Mouse (Mus musculus): ENCODE results near the gene Nabp1. TPM values are rescaled to one million over a fixed set of nuclear protein-coding genes. Genes with fewer than 3 reads are reported as not detected.
A peak's percentile ranks its signal among the peaks of the same experiment; 100 is the strongest.

Nabp1 gene
- total RNA-seq, 2 experiments from 2014 or later = 18.1 to 26.7 TPM

DNA sequence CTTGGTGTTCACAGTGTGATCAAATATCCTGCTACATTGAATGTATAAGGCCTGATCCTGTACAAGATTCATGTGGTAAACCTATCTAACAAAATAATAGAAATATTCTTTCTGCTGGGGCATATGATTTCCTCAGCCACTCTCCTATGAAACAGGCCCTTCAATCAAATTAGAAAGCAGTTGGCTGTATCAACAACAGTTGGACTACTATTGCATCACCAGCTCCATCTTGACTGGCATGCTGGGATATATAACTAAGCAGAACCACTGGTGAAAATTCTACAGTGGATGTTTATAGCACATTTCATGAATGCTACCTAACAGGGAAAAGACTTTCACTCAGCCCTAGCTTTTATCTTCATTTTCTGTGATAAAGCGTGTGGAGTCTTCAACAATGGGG, 17.9 kb upstream of the Nabp1 start:
- ATAC-seq (replicated peaks; ENCODE audit: low FRiP score, poor library complexity, severe bottlenecking) = no peak

DNA sequence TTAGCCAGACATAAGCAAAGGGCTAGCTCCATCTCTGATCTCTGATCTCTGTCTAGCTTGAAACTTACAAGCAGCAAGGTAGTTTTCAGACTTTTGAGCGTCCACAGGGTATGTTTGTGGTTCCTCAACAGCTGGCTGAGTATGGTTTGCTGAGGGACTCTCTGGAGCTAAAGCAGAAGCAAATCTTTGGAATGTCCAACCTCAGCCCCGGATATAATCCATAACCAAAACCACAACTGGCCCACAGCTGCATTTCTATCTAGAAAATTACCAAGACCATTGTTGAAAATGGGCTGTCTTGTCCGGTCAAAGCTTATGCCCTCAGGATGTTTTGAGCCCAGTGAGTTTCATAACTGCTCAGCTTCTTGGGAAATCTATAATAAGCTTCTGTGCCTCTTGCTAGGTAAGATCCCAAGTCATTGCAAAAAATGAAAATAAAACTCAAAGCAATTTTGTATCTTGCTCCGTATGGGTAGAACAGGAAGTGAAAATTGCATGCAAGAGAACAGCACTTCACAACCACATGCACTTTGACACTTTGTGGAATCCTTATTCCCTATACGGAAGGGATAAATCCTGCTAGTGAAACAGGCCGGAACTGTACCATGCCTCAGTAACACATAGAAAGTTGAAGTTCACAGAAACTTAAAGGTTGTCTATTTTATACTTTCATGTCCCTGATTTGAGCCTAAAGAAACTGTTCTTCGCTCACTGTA, 15.5 kb upstream of the Nabp1 start:
- no peak for ATAC-seq (replicated peaks; ENCODE audit: low FRiP score, poor library complexity, severe bottlenecking)

DNA sequence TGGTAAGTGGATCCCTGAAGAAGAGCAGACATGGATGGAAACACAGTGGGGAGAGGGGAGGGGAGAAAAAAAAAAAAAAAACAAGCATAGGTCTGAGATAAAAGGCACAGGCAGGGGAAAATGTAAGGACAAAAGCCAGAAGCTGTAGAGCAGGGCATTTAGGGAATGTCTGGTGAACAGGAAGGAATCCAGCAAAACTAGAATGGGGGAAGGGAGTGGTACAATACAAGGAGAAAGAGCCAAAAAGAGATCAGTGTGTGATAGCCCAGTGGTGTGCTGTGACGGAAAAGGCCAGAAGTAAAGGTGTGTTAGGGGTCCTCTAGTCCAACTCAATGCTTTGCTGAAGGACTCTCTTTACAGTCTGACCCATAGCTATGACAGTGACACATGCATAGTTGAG, 8.1 kb upstream of the Nabp1 start:
- ATAC-seq (replicated peaks; ENCODE audit: low FRiP score, poor library complexity, severe bottlenecking) = no peak

DNA sequence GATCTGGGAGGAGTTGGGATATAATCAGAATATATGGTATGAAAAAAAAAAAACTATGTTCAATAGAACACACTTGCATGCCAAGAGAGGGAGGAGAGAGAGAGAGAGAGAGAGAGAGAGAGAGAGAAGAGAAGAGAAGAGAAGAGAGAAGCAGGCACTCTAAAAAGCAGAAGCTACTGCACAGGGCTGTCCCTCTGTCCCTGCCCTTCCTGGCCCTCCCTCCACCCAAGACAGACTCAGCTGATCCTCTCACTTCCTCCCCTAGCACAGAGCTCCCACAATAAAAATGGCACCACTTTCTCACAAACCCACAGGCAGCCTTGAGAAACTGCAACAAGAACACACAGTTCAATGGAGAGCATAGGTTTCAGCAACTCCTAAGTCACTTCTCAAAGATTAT, 2.2 kb upstream of the Nabp1 start:
- no peak for ATAC-seq (replicated peaks; ENCODE audit: low FRiP score, poor library complexity, severe bottlenecking)

DNA sequence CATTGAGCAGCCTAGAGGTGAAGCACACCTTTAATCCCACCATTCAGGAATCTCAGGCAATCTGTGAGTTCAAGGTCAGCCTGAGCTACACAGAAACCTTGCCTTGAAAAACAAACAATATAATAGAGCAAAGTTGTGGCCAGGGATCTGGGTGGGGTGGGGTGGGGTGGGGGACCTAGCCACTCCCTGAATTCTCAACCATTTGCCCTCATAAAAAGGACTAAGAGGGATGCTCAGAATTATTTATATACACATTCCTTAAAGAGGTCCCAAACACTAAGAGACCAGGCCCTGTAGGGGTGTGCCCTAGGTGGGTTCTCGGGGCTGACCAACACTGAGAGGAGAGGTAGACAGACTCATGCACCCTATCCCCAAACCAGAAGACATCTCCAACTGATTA, 1.5 kb upstream of the Nabp1 start:
- no peak for ATAC-seq (replicated peaks; ENCODE audit: low FRiP score, poor library complexity, severe bottlenecking)

DNA sequence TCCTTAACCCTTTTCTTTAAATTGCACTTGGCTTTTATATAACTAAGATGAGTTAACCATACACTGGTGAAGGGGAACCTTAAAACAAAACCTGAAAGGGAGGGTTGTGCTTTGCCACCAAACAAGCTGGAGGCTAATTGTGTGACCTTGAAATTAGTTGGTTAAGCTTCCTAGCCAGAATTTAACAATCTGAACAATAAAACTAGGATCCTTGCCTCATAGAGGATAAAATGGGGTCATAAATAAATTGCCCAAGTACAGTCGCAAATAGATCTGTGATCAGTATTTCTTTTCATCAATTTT, 753 bp upstream of the Nabp1 start:
- ATAC-seq (replicated peaks; ENCODE audit: low FRiP score, poor library complexity, severe bottlenecking) = no peak

DNA sequence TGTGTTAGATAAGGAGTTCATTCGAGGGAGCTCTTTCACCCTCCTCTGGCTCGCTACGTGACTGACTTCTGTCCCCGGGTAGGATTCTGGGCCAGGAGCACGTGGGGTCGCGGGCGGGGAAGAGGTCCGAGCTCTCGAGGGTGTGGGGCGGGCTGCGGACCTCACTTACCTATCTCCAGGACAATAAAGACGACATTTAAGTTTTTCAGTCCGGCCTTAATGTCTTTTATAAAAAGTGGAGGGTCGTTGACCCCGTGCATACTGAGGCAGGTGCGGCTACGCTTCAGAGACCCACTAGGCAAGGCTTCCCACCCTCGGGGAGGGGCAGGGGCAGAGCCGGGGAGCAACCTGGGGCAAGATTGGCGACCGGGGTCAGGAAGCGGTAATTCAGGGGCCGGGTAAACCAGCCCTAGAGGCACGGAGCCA, 556 bp downstream of the Nabp1 start:
- peak; percentile 23 for ATAC-seq (replicated peaks; ENCODE audit: low FRiP score, poor library complexity, severe bottlenecking)

DNA sequence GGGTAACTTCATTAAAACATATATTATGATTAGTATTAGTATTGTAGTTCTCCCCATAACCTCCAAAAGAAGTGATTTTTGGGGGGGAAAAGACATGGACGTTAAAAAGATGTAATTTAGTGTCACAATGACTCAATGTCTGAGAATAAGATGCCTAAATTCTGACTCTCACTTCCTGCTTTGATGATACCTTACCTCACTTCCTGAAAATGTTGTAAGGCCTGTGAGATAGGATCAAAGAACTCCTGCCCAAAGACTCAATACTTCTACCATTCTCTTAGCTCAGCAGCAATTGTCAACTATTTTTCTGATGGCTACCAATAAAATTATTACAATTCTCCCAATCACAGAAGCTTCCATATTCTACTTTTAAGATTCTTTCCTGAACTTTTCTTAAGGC, 1.8 kb downstream of the Nabp1 start:
- ATAC-seq (replicated peaks; ENCODE audit: low FRiP score, poor library complexity, severe bottlenecking) = no peak

DNA sequence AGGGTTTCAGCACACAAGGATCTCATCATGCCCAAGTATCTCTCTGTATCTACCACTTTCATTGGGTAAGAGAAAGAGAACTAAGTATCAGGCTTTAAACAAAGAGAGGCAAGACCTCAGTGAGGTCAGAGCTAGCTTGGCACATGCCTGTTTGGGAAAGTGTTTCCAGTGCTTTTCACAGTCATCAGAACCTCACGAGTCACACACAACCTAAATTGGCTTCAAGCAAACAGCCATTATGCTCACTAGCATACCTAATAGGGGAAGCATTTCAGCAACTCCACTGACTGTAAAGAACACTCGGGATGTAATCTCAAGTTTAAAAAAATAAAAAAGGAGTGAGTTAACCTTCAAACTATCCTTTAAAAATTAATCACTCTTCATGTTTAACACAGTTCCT, 10.1 kb downstream of the Nabp1 start:
- no peak for ATAC-seq (replicated peaks; ENCODE audit: low FRiP score, poor library complexity, severe bottlenecking)

DNA sequence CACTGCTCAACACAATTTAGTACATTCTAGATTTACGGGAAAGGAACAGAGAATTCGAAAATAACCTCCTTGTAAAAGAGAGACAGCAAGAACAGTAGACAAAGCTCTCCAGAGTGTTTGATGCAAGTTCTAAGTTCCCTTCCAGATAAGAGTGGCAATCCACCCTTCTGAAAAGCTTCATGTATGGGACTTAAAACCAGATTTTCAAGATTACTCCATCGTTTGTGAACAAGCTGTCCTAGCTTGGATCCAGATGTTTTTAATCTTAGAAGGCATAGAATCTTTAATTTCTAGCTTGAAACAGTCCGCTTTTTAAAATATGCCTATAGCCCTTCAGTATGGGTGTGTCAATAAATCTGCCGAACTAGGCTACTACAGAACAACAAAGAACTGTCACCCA, 11.0 kb downstream of the Nabp1 start:
- ATAC-seq (replicated peaks; ENCODE audit: low FRiP score, poor library complexity, severe bottlenecking) = no peak

DNA sequence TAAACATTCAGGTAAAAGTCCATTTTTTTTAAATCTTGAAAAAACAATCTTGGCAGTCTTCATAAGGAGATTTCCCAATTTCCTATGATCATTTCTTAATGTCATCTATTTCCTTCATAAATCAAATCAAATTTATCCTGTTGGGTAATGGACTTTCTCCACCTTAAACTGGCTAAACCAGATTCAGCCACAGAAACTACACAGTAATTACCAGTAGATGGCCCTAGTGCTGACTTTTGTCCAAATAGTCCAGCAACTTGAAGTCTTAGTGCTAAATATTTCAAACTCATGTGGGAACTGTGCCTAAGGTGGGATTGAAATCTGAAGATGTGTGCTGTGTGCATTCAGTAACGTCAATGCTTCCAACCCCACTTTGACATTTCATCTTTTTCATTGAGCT, 11.8 kb downstream of the Nabp1 start:
- no peak for ATAC-seq (replicated peaks; ENCODE audit: low FRiP score, poor library complexity, severe bottlenecking)

DNA sequence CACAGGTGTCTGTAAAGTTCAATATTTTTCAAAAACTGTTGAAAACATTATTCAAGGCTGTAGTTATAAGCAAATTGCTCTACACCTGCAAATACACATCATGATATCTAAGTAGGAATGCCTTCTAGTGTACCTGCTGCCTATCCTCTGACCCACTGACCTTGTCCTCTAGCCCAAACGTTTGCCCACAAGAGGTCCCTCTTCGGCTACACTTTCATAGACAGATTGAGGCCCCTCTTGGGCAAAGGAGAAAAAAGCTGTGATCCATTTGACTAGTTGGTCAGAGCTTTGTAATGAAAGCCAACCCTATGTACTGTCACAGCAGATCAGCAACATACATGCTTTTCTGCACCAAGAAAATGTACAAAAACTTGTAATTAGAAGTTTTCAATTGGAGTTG, 12.9 kb downstream of the Nabp1 start:
- no peak for ATAC-seq (replicated peaks; ENCODE audit: low FRiP score, poor library complexity, severe bottlenecking)

DNA sequence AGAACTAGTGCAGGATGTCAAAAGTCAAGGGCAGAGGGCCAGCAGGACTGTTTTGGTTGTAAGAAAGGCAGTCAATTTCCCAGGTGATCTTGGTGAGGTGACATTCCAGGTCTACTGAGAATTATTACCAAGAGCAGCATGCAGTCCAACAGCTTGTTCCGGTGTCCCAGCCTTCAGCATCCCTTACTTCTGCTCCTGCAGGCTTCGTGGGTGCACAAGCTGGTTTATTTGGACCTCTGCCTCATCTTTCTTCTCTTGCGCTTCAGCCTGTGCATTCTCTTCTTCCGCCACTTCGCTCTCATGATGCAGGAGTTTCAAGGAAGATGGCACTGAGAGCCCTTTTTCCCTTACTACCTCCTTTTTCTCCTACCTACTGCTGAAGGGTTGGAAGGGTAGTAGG, 15.2 kb downstream of the Nabp1 start:
- no peak for ATAC-seq (replicated peaks; ENCODE audit: low FRiP score, poor library complexity, severe bottlenecking)

DNA sequence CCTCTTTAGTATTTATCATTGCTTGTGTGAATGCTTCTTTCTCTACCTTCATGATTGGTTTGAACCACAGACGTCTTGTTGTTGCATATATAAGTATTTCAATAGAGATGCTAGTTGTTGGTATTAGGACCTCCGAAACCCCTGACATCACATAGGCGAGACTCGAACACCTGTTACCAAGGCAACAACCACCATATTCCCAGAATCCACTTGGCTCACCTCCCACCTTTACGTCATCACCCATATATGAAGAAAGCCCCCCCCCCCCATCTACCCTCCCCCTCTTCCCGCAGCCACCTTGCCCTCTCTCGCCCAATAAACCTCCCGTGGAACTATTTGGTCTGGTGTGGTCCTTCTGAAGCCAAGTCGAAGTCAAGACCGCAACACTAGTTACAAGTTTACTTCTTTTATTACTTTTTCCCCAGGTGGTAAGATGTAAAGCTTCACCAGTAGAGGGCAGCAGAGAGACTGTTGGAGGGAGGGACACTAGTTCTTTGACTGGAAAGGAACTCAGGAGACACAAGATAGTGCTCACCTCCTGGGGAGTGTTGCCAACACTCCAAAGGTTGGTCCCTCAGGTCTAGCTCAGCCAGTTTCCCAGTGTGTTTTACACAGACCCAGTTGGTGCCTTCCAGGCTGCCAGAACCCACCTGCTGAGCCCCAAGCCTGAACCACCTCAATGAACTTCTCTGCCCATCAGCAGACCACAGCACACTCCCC, 19.3 kb downstream of the Nabp1 start:
- ATAC-seq (replicated peaks; ENCODE audit: low FRiP score, poor library complexity, severe bottlenecking) = peak; percentile 62; the same call in 1 of the 2 replicates

DNA sequence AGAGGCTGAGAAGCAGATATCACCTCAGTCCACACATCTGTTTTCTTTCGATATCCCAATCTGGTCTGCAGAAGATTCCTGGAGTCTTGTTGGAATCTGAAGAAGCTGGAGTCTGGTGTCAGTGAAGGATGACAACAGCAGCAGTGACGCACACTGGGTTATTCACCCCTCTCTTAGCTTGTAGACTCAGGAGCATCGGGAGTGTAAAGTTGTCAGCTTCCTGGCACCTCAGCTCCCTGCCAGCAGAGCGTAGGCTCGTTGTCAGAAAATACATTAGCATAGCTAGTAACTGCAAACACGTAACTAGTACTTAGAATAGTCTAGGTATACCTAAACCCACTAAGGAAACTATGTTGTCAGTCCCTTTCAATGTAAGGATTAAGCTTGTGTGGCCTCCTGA, 20.1 kb downstream of the Nabp1 start:
- no peak for ATAC-seq (replicated peaks; ENCODE audit: low FRiP score, poor library complexity, severe bottlenecking)

DNA sequence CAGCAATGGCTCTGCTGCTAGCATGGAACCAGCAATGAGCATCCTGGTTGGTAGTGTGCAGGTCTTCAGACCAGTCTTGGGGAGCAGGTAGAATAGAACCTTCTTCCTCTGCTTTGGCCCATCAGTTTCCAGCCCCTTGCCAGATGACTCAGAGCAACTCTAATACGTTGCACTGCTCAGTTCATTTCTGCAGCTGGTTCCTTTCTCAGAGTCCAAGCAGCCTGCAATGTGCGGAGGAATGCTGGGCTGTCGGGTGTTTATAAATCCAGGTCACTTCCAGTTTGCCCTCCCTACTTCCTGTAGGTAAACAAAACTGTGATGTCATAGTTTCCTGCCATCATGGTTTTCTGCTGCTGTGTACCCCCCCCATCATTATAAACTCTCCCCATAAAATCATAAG, 21.0 kb downstream of the Nabp1 start:
- ATAC-seq (replicated peaks; ENCODE audit: low FRiP score, poor library complexity, severe bottlenecking) = no peak

DNA sequence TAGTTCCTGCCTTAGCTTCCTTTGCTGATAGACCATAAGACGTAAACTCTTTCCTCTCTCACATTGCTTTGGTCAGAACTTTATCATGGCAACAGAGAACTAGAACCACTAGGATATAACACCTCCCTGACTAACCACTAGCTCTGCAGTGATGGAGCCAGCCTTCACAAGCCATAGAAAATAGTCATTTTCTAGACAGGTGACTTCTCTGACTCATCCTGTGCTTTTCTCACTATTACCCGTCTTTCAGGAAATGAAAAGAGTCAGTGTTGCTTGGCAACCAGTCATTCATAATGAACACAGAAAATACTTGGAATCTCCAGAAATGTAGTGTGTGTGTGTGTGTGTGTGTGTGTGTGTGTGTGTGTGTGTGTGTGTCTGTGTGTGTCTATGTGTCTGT, 29.4 kb downstream of the Nabp1 start:
- no peak for ATAC-seq (replicated peaks; ENCODE audit: low FRiP score, poor library complexity, severe bottlenecking)

DNA sequence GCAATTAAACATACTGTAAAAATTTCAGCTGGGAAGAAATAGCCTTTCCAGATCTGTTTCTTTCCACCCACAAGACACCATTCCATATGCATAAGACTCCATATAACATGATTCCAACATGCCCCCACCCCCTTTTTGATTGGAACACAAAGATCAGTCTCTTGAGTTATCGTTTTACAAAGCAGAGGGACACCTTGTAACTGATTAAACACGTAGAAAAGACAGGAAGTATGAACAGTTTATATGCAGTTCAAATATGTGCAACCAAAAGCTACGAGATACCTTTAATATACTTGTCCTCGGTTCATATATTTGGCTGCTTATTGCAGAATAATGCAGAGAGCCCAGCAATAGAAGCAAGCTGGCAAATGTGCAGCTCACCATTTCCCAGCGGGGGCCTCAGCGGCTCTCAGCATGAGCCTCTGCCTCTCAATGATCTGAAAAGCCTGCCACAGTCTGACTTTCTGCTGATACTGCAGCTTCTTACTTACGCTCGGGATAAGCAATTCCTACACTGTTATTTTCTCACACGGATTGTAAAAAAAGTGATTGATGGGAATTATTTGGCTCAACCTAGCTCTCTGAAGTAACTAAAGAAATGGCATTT, 32.3 kb downstream of the Nabp1 start:
- ATAC-seq (replicated peaks; ENCODE audit: low FRiP score, poor library complexity, severe bottlenecking) = no peak

DNA sequence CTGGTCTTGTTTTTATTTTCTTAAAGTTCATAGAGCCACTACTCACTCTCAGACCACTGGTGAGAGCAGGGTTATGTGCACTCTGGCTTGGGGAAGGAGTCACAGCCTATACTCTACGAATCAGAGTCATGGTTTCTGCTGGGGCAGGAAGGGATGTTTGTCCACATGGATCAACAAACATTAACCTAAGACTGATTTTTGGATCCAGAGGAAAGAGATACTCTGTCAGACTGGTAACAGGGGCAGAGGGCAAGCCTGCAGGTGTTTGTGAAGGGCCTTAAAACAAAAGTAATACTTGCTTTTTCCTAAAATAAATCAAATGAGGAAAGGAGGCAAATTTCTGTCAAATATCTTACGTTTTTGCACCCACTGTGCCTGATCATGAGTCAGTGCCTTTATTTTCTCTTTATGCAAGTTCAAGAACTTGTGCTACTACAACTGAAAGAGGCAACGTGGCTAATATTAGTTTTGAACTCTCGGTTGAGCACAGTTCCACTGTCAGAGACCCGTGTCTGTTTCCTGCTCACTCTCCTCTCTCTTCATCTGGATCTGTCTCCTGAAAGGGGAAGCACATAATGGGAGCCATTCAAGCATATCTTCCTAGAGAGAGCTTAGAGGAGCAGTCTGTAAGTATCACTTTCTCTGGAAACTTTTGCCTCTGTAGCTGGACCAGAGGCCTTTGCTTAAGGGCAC, 32.9 kb downstream of the Nabp1 start:
- ATAC-seq (replicated peaks; ENCODE audit: low FRiP score, poor library complexity, severe bottlenecking) = no peak

DNA sequence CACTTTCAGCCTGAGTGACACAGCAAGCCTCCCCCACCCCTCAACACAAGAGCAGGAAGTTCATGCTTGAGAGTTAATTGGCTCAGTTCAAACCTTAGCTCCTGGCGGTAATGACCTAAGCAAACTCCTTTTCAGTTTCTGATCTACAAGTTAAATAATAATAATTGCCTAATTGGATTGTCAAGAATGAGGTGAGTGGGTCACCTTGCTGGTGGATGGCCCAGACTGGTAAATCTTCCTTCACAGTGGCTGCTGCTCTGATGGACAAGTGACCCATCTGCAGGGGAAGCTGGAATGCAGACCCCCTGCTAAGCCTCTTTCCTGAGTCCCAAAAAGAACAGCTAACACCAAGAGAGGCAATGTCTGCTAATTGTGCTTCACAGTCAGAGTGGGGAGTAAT, 48.5 kb downstream of the Nabp1 start:
- ATAC-seq (replicated peaks; ENCODE audit: low FRiP score, poor library complexity, severe bottlenecking) = no peak

DNA sequence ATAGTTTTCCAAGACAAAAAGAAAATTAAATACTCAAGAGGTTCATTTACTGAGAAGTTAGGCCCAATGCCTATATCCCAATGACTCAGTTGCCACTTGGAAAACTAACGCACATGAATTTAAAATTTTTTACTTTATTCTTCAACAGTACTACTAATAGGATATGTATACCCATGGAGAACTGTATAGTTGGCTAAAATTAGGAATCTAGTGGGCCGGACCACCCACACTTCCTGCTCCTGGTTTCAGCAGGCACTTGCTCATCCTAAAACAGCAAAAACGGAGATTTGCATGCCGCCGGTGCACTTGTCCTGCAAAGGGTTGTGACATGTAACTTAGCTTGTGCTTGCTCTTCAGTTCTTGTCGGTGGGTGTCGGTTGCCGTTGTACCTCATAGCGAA, 51.9 kb downstream of the Nabp1 start:
- ATAC-seq (replicated peaks; ENCODE audit: low FRiP score, poor library complexity, severe bottlenecking) = no peak
